ENCODE assay signal across 21 mouse cellular contexts in genomic region chr8:77383671-77384070, GRCm38 (mm10).
DNase-seq lines count a peak whose midpoint lies in the region; ATAC-seq and TF ChIP-seq lines count a peak whose summit lies in the region.
"Had no signal": no experiment of that assay in that cellular context is flagged by ENCODE, and none has a peak within 500 bp of the region (broad histone marks: within the 10 kb centered on the region; RNA-seq: fewer than 3 reads in every experiment).

No protein-coding gene starts in this region.

- no peak overlapping the region for H3K4me3 ChIP-seq in thymus, adult 2 months (ENCODE audit: control insufficient read depth, insufficient read depth, low read length)
- no peak overlapping the region for H3K4me3 ChIP-seq in hindbrain, embryonic 12.5 days
- H3K4me3 ChIP-seq: forebrain, embryonic 10.5 days; forebrain, embryonic 13.5 days; gastrocnemius, adult 2 months; heart, embryonic 13.5 days; hindbrain, embryonic 15.5 days had no signal

- no peak overlapping the region for H3K4me2 ChIP-seq in hindbrain, embryonic 12.5 days (replicated peaks)
- H3K4me2 ChIP-seq: forebrain, embryonic 13.5 days; heart, embryonic 13.5 days; hindbrain, embryonic 15.5 days had no signal

- no peak for TF ChIP-seq CTCF in thymus, adult 2 months (IDR thresholded peaks at IDR 0.05; ENCODE audit: borderline replicate concordance, control insufficient read depth, extremely low read depth, insufficient read depth, low read length, poor library complexity)

- no peaks in the 10 kb centered on the region for H3K9me3 ChIP-seq in hindbrain, embryonic 12.5 days (replicated peaks)
- H3K9me3 ChIP-seq: forebrain, embryonic 10.5 days; forebrain, embryonic 13.5 days; heart, embryonic 13.5 days; hindbrain, embryonic 15.5 days had no signal

- H3K27ac ChIP-seq in thymus, adult 2 months (ENCODE audit: control insufficient read depth, insufficient read depth, low read length): no peak overlapping the region
- no peak overlapping the region for H3K27ac ChIP-seq in hindbrain, embryonic 12.5 days
- H3K27ac ChIP-seq: forebrain, embryonic 10.5 days; forebrain, embryonic 13.5 days; gastrocnemius, adult 2 months; heart, embryonic 13.5 days; hindbrain, embryonic 15.5 days had no signal

- DNase-seq in thymus, adult 2 months: peak; percentile 13
- DNase-seq in thymus, postnatal 0 days (ENCODE audit: low spot score): no peak
- peak; percentile 25 for DNase-seq in naive thymus-derived CD4-positive, alpha-beta T cell, adult 2 months (ENCODE audit: low read depth)
- peak; percentile 31 for DNase-seq in thymus, postnatal 25 days
- DNase-seq in ovary, postnatal 36 days (ENCODE audit: low spot score): no peak
- DNase-seq: adrenal gland, postnatal 10 days; adrenal gland, postnatal 36 days; cerebellum, adult 18-20 months; cerebellum, adult 9-10 months; cerebellum, postnatal 14 days; gastrocnemius, adult 2 months; gastrocnemius, postnatal 14 days; heart, adult 18-20 months; heart, postnatal 14 days; heart, postnatal 4 days had no signal

- no peaks in the 10 kb centered on the region for H3K36me3 ChIP-seq in thymus, adult 2 months (ENCODE audit: control insufficient read depth, insufficient read depth, low read length)
- no peaks in the 10 kb centered on the region for H3K36me3 ChIP-seq in hindbrain, embryonic 12.5 days
- H3K36me3 ChIP-seq: hindbrain, embryonic 15.5 days had no signal

- no peak for TF ChIP-seq POLR2A in thymus, adult 2 months (IDR thresholded peaks at IDR 0.05; ENCODE audit: control insufficient read depth, extremely low read depth, insufficient read depth, low read length, poor library complexity)

- no peak for ATAC-seq in hindbrain, embryonic 12.5 days (ENCODE audit: low FRiP score)
- ATAC-seq: CD4-positive, CD25-positive, alpha-beta regulatory T cell, adult 4 months; forebrain, embryonic 13.5 days had no signal

- no peaks in the 10 kb centered on the region for H3K27me3 ChIP-seq in thymus, adult 2 months (ENCODE audit: control insufficient read depth, insufficient read depth, low read length)
- no peaks in the 10 kb centered on the region for H3K27me3 ChIP-seq in hindbrain, embryonic 12.5 days
- H3K27me3 ChIP-seq: forebrain, embryonic 13.5 days; heart, embryonic 13.5 days; hindbrain, embryonic 15.5 days had no signal

- WGBS in thymus, adult 2 months: 90% methylated on average over 8 of the region's 8 CpGs
- WGBS in hindbrain, embryonic 12.5 days: 92% methylated on average over 8 of the region's 8 CpGs

- H3K9ac ChIP-seq in hindbrain, embryonic 12.5 days: no peak overlapping the region
- H3K9ac ChIP-seq: forebrain, embryonic 13.5 days; heart, embryonic 13.5 days; hindbrain, embryonic 15.5 days had no signal

- no peaks in the 10 kb centered on the region for H3K4me1 ChIP-seq in thymus, adult 2 months (replicated peaks; ENCODE audit: control insufficient read depth, insufficient read depth, low read length)
- H3K4me1 ChIP-seq in hindbrain, embryonic 12.5 days: no peaks in the 10 kb centered on the region
- H3K4me1 ChIP-seq: forebrain, embryonic 10.5 days; hindbrain, embryonic 15.5 days had no signal

Comparison
In these comparisons a context has a peak if more than half of its experiments do, and no peak if none do; other contexts are left out.
1. DNase-seq: peak in thymus, adult 2 months (single experiment), naive thymus-derived CD4-positive, alpha-beta T cell, adult 2 months (single experiment) and thymus, postnatal 25 days (single experiment); none in thymus, postnatal 0 days (single experiment) and ovary, postnatal 36 days (single experiment).